Mouse (Mus musculus) Muller cell, postnatal 12 days (primary cell): ENCODE data around the gene Arsa.

ENCODE experiments used
- DNase-seq: peaks from one replicate; pipeline ENCODE4 v3.0.0-alpha.2; 2015; ENCODE audit errors: inconsistent ontology term

Arsa gene

DNA sequence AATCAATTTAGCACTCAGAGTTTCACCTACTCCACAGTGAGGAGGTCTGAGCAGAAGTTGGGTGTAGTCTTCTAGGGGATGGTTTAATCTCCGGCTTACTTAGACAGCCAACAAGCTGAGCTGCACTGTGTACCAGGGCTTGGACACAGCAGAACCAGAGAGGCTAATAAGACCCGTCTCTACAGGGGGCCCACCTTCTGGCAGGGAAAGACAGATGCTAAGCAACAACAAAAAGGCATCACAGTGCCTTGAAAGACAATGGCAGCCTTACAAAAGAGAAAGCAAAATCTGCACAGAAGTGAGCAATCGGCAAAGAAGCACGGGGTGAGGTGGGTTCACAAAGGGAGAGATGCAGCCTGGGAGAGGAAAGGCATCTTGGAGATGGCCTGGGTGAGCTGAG, 18.9 kb upstream of the Arsa start:
- DNase-seq = no peak

DNA sequence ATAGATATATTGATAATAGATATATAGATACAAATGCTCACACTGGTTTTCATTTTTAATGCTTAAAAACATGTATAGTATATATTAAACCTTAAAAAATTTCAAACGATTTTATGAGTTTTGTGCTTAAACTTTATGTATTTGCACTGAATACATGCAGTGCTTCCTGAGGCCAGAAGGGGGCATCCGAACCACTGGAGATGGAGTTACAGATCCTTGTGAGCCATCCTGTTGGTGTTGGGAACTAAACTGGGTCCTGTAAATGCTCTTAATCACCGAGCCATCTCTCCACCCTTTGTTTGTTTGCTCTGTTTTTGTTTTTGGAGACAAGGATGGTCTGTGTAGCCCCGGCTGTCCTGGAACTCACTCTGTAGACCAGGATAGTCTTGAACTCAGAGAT, 17.7 kb upstream of the Arsa start:
- no peak for DNase-seq

DNA sequence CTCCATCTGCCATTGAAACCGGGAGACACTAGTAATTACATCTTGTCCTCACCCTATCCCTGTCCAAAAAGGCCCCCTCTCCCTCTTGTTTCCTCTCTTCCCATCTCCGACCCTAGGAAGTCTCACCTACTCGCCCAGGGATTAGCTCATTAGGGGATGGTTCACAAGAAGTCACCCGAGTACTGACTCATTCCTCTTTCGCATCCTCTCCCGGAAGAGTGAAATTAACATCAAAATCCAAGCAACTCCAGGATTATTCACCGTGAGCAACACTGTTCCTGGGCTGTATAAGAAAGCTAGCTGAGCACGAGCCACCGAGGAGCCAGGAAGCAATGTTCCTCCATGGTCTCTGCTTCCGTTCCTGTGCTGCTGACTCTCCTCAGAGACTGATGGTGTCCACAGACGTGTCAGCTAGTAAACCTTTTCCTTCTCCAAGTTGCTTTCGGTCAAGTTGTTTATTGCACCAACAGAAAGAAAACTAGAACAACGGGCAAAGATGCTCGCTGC, 11.4 kb upstream of the Arsa start:
- DNase-seq = no peak

DNA sequence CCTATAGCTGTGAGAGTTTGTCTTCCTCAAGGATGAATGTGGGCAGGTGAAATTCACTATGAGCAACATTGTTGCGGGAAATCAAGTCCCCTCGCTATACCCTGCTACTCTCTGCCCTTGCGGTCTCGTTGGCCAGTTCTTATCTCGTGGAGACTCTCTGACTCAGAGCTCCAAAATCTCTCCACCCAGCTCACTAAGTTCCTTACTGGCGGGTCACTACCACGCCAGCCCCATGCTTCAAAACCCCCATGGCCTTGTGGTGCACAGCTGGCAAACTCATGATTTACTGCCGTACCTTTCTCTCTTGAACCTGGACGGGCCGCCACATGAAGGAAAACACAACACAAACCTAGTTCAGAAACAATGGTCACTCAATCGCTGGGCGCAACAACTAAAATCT, 11.0 kb upstream of the Arsa start:
- DNase-seq = no peak

DNA sequence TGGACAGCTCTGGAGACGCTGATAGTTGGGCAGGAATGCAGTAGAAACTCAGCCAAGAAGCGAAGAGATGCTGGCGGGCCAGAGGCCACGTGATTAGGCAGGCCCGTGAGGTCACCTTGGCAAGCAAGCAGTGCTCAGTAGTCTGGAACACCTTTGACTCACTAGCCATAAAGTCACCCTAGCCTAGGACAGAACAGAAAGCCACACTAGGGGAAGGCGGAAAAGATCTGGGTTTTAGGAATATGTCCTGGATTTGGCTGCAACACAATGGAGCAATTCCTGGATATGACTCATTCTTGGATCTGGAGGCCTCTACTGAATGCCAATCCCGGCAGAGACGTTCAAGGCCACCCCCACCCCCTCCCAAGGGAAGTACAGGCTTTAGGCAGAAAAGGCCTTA, 3.4 kb upstream of the Arsa start:
- peak; percentile 83 for DNase-seq

DNA sequence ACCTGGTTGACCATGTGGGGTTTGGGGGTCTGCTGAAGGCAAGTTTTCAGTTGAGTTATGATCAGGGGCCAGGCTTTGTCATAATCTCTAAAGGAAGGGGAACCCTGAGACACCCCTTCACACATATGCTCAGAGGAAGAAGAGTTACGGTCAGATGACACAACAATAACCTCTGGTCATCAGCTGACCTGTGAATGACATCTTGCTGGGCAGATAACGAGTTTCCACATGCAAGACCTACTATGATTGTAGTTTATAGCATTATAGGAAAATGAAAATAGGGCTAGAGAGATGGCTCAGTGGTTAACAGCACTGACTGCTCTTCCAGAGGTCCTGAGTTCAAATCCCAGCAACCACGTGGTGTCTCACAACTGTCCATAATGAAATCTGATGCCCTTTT, 1.4 kb upstream of the Arsa start:
- no peak for DNase-seq

DNA sequence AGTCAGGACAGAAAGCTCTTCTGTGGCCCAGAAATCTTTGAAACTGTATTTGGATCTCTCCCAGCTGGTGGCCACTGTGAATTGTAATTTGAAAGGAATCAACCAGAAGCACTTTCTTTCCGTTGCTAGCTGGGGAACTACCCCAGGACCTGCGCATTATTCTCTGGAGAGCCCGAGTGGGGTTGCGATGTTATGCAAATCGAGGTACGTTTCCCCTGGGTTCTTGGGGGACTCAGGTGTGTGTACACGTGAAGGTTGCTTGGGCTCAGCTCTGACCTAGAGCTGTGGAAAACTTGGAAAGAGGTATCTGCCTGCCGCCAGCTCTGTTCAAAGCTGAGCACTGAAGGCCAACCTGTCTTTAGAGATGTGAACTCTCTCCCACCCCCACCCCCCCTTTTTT, 581 bp upstream of the Arsa start:
- DNase-seq = no peak

DNA sequence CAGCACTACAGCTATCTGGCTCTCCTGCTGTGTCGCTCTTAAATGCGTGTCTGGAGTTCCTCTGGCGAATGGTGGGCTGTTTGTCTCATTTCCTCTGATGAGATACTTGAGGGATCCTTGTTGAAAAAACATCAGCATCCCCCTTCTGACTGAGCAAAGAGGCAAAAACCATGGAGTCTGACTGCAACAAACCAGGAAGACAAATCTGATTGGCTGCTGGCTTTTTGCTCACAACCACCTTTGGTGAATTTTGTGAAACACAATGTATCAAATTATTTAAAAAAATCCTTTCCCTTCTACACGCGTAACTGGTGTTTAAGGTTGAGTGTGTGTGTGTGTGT, 780 bp downstream of the Arsa start:
- DNase-seq = no peak

DNA sequence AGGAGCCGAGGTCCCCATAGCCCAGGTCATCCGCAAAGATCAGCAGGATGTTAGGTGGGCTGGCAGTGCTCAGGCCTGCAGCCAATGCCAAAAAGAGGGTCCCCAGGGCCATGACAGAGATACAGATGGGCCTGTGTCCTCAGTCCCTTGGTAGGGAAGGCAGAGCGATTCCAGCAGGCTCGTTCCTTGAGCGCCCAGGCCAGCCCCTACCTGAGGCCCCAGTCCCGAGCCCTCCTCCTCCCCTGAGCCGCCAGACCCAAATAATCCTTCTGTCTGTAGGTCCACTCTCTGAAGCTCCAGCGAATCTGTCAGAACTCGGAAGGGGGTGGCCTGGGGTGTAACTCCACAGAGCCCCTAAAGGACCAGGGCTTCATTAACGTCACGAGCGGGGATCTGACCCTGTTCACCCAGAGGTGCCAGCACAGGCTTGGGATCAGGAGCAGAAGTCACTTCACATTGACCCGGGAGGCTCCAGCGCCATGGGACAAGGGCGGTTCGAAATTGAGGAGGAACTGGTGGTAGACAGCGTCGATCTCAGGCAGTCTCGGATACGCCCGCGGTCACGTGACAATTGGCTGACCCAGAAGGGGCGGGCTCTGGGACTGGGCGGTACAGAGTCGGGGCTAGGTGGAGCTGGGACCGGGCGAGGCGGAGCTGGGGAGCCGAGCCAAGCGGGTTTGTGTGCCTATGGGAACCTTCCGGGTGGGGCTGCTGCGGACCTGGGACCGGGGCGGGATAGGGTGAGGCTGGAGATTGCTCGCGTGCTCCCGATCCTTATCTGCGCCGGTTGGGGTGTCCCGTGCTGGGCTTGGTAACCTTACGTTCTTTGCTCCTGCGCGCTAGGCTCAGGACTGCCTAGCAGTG, 1.4 kb downstream of the Arsa start:
- peak; percentile 93 for DNase-seq

DNA sequence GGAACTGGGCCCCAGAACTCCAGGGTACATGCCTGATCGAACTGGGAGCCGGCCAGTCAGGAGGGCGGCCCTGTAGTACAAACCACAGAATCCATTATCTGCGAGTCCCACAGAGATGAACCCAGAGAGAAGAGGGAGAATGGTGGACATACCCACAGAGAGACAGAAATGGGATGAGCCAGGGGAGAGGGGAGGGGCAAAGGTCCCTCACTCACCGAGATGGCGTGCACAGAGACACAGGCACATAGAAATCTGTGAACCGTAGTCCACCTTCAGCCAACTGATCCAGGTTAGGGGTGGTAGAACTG, 2.0 kb downstream of the Arsa start:
- no peak for DNase-seq

DNA sequence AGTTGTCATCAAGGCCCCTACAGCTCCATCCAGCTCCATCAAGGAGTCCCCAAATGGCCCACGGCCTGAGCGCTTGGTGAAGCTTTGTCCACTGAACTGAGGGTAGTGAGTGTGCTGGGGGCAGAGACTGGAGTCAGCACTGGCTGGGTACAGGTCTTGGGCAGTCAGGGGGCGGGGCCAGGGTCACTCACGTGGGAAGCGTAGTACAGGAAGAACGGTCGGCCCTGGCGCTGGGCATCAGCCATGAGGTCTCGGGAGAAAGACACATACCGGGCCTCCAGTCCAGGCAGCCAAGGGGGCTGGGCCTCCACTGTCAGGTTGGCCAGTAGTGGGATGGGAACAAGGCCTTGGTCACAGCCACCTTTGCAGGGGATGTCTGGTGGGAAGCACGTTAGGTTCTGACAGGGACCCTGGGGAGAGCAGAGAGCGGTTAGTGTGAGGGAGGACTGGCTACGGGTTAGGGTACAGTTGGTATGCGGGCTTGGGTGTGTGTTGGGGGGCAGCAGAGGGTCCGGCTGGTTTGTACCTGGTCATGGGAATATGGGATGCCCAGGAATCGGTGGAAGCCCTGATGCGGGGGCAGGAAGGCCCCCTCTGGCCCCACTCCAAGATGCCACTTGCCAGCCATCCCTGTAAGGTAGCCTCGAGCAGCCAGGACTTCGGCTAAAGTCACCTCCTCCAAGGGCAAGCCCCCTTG, 2.5 kb downstream of the Arsa start:
- no peak for DNase-seq

DNA sequence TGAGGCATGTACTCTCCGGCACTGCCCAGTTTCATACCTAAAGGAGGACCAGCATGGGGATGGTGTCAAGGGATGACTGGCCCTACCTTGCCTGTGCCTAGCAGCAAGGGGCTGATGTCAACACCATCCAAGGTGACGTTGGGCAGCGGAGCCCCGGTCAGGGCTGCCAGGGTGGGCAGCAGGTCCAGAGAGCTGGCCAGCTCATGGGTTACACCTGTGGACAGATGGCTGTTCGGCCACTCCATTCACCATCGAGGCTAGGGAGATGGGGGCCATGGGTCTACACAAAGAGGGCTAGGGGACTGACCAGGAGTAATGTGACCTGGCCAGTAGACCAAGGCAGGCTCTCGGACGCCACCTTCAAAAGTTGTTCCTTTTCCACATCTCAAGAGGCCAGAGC, 3.3 kb downstream of the Arsa start:
- no peak for DNase-seq

DNA sequence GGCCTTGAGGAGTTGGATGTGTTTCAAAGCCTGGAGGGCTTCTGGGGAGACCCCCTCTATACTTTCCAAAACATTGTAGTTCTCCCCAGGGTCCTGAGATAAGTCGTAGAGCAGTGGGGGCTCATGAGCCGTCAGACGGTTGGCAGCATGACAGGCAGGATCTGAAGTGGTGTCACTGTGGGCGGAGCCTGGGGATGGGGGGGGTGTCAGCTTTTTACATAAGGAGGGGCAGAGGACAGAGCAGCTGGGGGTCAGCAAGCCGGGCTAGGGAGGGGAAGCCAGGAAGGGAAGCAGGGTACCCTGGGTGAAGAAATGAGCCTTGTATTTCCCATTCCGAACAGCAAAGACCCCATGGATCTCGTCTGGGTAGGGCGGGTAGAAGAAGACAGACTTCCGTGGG, 3.9 kb downstream of the Arsa start:
- no peak for DNase-seq

DNA sequence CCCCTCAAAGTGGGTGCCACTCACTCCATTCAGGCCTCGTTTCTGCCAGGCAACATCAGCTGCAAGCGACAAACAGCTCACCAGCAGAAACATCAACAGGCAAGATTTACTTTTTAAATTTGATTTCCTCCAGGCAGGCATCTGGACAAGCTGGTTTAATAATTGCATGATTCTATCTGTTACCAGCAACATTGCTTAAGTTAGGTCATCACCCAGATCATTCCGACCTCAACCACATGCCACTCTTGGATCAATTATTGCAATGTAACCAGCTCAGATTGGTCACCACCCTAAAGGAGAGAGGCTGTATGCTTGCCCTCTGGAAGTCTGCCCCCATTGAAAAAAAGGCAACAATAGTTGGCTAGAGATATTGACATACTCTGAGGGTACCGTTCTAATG, 5.7 kb downstream of the Arsa start:
- no peak for DNase-seq

DNA sequence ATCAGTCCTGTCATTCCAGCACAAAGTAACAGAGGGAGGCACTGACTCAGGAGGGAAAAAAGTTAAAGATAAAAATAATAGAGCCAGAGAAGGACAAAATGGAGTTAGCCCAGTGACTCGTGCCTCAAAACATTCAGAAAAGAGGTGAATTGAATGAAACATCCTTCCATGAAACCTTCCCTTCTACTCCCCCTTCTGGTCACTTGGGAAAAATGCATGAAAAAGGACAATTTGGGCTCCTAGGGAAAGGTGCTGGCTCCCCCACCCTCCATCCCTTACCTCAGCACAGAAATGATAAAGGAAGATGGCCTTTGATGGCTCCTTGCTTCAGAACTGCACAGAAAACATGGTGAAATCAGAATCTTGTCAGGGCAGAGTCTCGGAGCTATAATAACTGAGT, 8.6 kb downstream of the Arsa start:
- DNase-seq = peak; percentile 40

DNA sequence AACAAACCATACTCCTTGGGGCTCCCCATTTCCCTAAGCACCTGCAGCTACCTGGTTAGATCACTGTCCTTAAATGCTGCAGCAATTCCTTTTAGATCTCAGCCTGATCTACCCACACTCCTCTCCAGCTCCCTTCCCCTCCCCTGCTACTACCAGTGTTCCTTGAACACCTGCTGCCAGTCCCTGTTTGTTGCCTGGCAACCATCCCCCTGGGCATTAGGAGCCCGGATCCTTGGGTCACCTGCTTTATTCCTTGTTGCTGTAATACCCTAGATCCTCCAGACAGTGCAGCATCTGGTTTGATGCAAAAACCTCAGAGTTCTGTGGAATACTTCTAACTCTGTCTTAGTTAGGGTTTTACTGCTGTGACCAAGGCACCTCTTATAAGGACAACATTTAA, 12.2 kb downstream of the Arsa start:
- DNase-seq = no peak

DNA sequence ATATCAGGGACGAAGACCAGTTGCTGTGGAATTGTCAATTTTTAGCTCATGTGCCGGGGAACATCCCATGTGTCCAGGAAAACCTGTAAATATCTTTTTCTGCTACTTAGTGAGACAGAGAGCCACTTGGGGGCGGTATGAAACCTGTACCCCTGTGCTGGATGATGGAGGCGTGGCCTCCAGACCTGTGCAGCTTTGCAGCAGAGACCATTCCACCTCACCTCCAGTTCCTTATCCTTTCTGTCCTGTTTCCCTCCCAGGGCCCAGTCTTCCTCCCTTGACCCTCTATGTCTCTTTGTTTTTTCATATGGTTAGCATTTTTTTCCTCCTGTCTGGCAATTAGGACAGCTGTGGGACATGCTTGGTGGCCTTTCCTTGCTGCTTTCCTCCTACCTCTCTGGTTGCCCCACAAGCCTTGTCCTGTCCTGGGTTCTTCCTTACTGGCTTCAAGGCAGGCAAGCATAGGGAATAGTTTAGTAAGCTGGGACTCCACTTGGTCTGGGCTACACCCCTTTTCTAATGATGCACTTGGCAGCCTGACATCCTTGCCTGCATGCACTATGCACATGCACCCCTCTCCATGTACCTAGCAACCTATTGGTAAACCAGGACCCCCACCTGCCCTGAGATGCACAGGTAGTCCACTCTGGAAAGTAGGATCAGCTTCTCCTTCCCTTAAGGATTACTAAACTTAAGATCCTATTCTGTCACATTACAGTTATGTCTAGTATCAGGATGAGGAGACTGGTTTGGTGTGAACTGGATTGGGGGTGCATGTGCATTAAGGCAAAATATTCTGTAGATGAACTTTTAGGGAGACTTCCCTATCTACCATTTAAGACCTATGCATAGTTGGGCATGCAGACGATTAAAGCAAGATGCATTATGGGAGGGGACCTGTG, 13.6 kb downstream of the Arsa start:
- DNase-seq = no peak

DNA sequence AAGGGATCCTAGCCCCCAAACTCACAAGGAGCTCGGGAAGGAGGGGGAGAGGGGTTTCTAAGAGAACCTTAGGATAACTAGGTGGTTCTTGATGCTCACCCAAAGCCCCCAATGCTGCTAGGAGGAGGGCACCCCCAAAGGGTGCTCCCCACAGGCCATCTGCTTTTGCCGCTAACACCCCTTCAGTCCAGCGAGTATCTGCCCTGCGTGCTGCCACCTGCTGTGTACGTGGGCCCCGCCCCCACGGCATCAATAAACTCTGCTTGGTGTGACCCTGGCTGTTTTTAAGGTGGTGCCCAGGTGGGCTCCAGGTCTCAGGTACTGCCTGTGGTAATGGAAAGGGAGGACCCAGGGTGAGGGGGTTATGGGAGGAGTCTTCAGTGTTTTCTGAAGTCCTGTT, 15.0 kb downstream of the Arsa start:
- no peak for DNase-seq

DNA sequence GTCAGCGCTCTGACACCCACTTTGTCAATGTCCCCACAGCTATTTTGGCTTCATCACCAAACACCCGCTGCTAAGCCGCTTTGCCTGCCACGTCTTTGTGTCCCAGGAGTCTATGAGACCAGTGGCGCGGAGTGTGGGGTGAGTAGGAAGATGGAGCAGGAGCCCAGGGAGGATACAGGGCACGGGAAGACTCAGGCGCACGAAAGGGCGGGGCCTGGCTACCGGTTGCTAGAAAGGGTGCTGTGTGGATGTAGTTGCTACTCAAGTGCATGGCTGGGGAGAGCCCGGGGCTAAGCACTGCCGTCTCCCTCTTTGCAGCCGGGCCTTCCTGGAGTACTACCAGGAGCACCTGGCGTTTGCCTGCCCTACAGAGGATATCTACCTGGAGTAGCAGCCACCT, 15.9 kb downstream of the Arsa start:
- no peak for DNase-seq

DNA sequence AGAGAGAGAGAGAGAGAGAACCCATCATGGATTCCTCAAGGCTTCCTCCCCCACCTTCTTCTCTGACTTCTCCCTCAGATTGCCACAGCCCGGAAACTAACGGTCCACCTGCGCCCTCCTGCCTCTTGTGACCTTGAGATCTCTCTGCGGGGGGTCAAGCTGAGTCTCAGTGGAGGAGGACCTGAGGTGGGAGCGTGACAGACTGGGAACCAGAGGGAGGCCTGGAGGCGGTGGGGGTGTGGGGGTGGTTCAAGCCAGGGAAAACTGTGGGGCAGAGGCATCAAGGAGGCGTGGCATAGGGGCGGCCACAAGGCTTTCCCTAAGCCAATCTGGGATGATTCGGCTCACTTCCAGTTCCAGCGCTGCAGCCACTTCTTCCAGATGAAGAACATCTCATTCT, 16.9 kb downstream of the Arsa start:
- DNase-seq = no peak

DNA sequence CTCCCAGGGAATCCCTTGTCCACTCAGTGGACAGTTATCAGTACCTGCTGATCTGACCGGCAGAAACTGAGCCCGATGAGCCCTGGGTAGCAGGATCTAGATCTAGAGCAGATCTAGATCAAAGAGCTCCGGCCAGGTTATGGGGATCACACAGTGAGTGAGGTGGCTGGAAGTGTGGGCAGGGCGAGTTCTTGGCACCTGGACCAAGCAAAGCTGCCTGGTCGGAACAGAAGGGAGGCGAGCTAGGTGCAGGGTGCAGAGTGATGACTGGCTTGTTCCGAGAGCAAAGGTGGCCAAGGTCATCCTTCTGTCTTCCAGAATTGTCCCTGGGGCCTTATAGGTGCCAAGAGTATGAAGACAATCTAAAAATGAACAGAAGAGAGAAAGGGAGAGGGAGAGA, 17.4 kb downstream of the Arsa start:
- no peak for DNase-seq

DNA sequence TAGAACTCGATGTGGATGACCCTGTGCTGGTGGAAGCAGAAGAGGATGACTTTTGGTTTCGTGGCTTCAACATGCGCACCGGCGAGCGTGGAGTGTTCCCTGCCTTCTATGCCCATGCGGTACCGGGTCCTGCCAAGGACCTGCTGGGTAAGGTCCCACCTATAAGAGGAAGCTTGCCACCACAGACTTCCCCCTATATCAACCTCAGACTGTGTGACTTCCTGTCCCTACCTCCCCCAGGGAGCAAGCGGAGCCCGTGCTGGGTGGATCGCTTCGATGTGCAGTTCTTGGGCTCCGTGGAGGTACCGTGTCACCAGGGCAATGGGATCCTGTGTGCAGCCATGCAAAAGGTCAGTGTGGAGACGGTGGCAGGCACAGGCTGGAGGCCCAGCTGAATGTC, 18.3 kb downstream of the Arsa start:
- no peak for DNase-seq

DNA sequence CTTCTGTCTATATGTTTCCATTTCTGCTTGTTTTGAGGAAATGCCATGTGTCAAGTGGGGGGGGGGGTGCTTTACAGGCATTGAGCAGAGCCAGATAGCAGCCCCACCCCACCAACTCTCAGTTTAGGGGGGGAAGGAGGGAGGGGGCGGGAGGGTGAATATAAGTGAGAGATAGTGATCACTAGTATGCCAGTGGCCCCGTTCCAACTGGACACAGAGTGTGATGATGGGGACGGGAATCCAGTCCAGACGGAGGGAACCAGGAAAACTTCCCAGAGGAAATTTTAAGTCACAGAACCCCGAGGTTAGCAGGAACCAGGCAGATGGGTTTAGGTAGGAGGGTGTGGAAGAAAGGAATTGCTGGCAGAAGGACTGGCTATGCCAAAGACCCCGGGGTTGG, 21.6 kb downstream of the Arsa start:
- no peak for DNase-seq
